Mouse (Mus musculus): ENCODE measurements around the gene Clec4a3. TPM values are rescaled to one million over a fixed set of nuclear protein-coding genes. Genes with fewer than 3 reads are reported as not detected.

Gene Clec4a3
- 1.9 TPM for polyA plus RNA-seq (2015; fragmentation: Illumina TruSeq; extraction: RNeasy Lipid Tissue Mini Kit (QIAGEN cat#74804); ENCODE audit: low read depth, low replicate concordance)

GRCm38 (mm10) chr6:122952401-122952800, at the start of gene Clec4a3:
Gene Clec4a3 (plus strand): TSS chr6:122952515.

DNA sequence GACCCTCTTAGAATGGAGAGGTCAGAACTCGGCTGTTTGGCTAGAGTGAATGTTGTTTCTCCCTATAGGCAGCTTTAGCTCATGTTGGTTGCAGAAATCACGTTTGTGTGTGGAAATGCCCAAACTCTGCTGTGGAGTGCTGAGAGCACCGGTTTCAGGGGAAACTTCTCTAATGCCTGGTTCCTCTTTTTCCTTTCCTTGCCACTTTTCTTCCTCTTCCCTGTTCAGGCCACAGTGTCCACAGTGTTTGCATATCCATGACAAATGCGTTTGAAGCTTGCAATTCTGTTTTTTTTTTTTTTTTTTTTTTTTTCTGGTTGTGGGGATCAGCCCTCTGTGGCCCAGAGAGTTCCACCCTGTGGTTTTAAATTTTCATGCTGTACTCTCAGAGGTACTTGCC, 30.9 kb upstream of the Clec4a3 start, which contains the start of gene Clec4a1:
Gene Clec4a1 (plus strand): TSS at position 398 of the 400 bp plus-strand sequence.

DNA sequence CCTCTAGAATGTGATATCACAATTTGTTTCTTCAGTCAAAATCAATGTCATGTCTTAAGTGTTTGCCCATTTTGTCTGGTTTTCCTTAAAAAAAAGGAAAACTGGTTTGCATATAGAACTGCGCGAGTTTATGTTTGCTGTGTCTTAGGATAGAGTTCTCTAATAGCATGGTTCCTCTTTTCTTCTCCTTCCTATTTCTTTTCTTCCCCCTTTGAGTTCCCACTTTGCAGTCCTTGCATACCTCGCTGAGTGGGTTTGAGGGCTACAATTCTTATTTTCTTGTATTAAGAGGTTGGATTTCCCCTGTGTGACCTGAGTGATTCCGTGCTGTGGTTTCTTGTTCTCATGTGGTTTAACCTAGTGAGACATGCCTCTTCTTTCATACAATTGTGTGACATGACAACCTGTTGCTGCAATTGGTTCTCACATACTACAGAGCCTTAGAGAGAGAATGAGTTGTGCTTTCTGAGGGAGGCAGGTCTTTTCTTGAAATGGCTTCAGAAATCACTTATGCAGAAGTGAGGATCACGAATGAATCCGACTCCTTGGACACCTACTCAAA, 37.6 kb downstream of the Clec4a3 start, which contains the start of gene Clec4a4:
Gene Clec4a4 (plus strand): TSS at position 492 of the 562 bp plus-strand sequence.

Other genes starting within 250 kb of the Clec4a3 start
- not detected for gene Nanog, start 245.0 kb upstream of the Clec4a3 start, polyA plus RNA-seq (2015; fragmentation: Illumina TruSeq; extraction: RNeasy Lipid Tissue Mini Kit (QIAGEN cat#74804); ENCODE audit: low read depth, low replicate concordance)
- 88.9 TPM for gene Slc2a3, start 150.9 kb upstream of the Clec4a3 start, polyA plus RNA-seq (2015; fragmentation: Illumina TruSeq; extraction: RNeasy Lipid Tissue Mini Kit (QIAGEN cat#74804); ENCODE audit: low read depth, low replicate concordance)
- gene Foxj2, start 132.6 kb upstream of the Clec4a3 start, polyA plus RNA-seq (2015; fragmentation: Illumina TruSeq; extraction: RNeasy Lipid Tissue Mini Kit (QIAGEN cat#74804); ENCODE audit: low read depth, low replicate concordance): 14.9 TPM
- 1.0 TPM for gene C3ar1, start 96.4 kb upstream of the Clec4a3 start, polyA plus RNA-seq (2015; fragmentation: Illumina TruSeq; extraction: RNeasy Lipid Tissue Mini Kit (QIAGEN cat#74804); ENCODE audit: low read depth, low replicate concordance)
- gene Necap1, start 78.0 kb upstream of the Clec4a3 start, polyA plus RNA-seq (2015; fragmentation: Illumina TruSeq; extraction: RNeasy Lipid Tissue Mini Kit (QIAGEN cat#74804); ENCODE audit: low read depth, low replicate concordance): 194 TPM
- 0.39 TPM for gene Clec4a1, start 30.7 kb upstream of the Clec4a3 start, polyA plus RNA-seq (2015; fragmentation: Illumina TruSeq; extraction: RNeasy Lipid Tissue Mini Kit (QIAGEN cat#74804); ENCODE audit: low read depth, low replicate concordance)
- gene Clec4a4, start 37.9 kb downstream of the Clec4a3 start, polyA plus RNA-seq (2015; fragmentation: Illumina TruSeq; extraction: RNeasy Lipid Tissue Mini Kit (QIAGEN cat#74804); ENCODE audit: low read depth, low replicate concordance): not detected
- not detected for gene Clec4b1, start 97.4 kb downstream of the Clec4a3 start, polyA plus RNA-seq (2015; fragmentation: Illumina TruSeq; extraction: RNeasy Lipid Tissue Mini Kit (QIAGEN cat#74804); ENCODE audit: low read depth, low replicate concordance)
- 2.7 TPM for gene Clec4a2, start 153.9 kb downstream of the Clec4a3 start, polyA plus RNA-seq (2015; fragmentation: Illumina TruSeq; extraction: RNeasy Lipid Tissue Mini Kit (QIAGEN cat#74804); ENCODE audit: low read depth, low replicate concordance)
- not detected for gene Clec4b2, start 220.4 kb downstream of the Clec4a3 start, polyA plus RNA-seq (2015; fragmentation: Illumina TruSeq; extraction: RNeasy Lipid Tissue Mini Kit (QIAGEN cat#74804); ENCODE audit: low read depth, low replicate concordance)